Mouse (Mus musculus): ENCODE measurements at regions not wholly inside any gene's neighbourhood (a gene's known extent, or its start where the extent isn't known, plus 50 kb on each side); places are given as distances from the start of the nearest gene placed in this dataset.

GRCm38 (mm10) chr12:44139026-44139425 is 71.1 kb downstream of the Dnajb9 start:
- no peak for TF ChIP-seq GATA1 (IDR thresholded peaks at IDR 0.05; ENCODE audit: borderline replicate concordance, low read length)
- no peak for TF ChIP-seq CTCF (IDR thresholded peaks at IDR 0.05; ENCODE audit: low read depth, low read length)
- no peak for TF ChIP-seq POLR2AphosphoS5 (IDR thresholded peaks at IDR 0.05; ENCODE audit: insufficient replicate concordance, low read depth, low read length)
- TF ChIP-seq TAL1 (conservative IDR thresholded peaks at IDR 0.05; ENCODE audit: low read depth, low read length): no peak
